Mouse (Mus musculus): ENCODE results near the gene Fkbp15.

DNA sequence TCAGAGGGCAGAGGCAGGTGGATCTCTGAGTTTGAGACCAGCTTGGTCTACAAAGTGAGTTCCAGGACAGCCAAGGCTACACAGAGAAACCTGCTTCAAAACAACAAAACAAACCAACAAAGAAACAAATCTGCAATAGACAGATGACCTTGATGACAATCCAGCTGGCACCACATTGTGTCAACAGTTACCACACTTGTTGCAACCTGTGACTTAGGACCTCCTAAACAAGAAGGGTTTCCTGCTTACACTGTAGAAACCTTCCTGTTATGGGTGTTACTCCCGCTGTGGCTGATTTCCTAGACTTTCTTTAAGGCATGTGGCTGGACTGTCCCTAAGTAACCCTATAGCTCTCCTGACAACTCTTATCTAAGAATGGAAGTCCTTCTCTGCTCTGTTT lies 35.5 kb upstream of the Fkbp15 start:
- TF ChIP-seq CTCF (IDR thresholded peaks at IDR 0.05; ENCODE audit: low read depth) (no peak), EP300 (optimal IDR thresholded peaks at IDR 0.05) (no peak)
